Mouse (Mus musculus): ENCODE data around the gene Maob. TPM values are rescaled to one million over a fixed set of nuclear protein-coding genes. Genes with fewer than 3 reads are reported as not detected.

Maob gene
- 12.1 and 29.3 TPM in 2 replicates for polyA plus RNA-seq (2012; rRNA removed)

- DNase-seq (ENCODE audit: low read depth, low spot score): no peak
- 18% methylated on average over 18 of the region's 18 CpGs for WGBS
Measured at GRCm38 (mm10) chrX:16817261-16817769, at the start of gene Maob. Gene Maob (minus strand): TSS chrX:16817366.

- no peak for DNase-seq (ENCODE audit: low read depth, low spot score)
Measured at GRCm38 (mm10) chrX:16860244-16860643, 43.1 kb upstream of the Maob start.

- no peak for DNase-seq (ENCODE audit: low read depth, low spot score)
- WGBS: 66% methylated on average over 2 of the region's 2 CpGs
Measured at GRCm38 (mm10) chrX:16846034-16846433, 28.9 kb upstream of the Maob start.

DNA sequence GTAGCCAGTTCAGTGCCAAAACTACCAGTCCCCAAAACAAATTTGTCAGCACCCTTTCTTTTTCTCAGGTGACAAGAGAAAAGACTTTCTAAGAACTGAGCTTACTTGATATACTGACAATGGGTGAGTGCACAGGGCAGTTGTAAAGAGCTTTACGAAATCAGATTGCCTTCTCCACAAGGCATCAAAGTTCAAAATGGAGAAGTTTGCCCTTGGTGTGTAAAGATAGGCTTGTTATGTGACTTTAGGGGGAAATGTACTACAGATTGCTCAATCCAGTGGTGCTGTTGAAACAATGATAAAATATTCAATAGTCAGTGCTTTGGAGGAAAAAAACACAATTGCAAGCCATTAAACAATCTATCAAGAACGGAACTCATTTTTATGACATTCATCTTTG, 24.3 kb upstream of the Maob start:
- 35% methylated on average over 2 of the region's 2 CpGs for WGBS
- DNase-seq (ENCODE audit: low read depth, low spot score): no peak

DNA sequence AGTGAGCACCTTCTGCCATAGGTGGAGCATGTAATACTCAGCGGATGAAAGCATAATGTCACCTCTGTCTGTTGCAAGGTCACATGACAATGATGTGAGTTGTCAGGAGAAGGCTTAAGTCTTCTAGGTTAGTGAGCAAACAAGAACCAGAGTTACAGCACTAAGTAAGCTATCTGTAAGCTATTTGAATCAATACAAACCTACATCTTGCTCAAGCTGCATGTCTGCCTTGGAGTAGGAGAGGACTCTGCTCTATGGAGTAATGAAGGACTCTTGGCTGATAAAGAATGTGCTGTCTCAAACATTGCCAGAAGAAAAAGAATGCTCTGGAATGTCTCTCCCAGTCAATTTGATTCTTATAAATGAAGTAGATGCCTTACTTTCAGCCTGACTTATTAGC, 20.1 kb upstream of the Maob start:
- no peak for DNase-seq (ENCODE audit: low read depth, low spot score)
- 85% methylated on average over 1 of the region's 1 CpGs for WGBS

DNA sequence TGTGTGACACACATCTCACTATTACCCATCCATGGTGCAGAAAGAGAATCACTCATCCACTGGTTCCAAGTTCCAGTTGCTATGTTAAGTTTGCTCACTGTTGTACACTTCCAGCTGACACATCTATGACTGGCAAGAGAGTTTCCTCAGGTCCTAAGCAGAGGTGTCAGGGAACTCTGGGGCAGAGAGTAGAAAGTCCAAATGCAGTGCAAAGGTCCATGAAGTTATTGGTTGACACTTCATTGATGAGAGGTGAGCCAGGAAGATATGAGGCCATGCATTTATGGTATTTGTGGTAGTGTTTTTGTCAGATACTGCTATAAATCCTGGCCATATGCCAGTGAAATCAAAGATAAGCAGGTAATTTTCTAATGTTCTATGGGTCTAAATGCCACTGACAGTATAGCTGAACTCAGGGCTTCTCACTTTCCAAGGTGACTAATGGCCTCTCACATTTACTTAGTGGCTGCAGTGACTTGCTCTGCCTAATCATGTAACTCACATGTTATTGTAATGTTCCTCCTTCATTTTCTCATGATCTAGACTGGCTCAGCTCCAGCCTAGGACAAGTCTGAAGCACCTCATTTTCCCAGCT, 19.4 kb upstream of the Maob start:
- DNase-seq (ENCODE audit: low read depth, low spot score): no peak

- WGBS: 49% methylated on average over 1 of the region's 1 CpGs
Measured at GRCm38 (mm10) chrX:16826028-16826427, 8.9 kb upstream of the Maob start.

DNA sequence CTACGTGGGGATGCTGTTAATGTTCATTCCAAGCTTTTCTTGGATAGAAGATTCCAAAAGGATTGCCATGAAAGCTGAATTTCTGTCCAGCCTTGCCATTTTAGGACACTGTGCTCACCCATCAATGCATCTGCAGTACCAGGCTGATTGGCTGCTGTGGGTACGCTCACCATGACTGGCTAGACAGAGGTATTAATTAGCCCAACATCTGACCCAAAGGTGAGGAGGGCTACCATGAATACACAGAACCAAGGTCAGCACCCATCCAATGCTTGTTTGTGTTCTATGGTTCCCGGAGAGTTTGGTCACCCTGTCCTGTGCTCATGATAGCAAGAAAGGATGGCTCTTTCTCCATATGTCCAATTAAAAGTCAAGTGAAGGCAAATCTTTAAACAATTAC, 1.2 kb downstream of the Maob start:
- 90% methylated on average over 3 of the region's 3 CpGs for WGBS
- no peak for DNase-seq (ENCODE audit: low read depth, low spot score)

More at GRCm38 (mm10) chrX:16826028-16826427, 8.9 kb upstream of the Maob start:
- no peak for DNase-seq (ENCODE audit: low read depth, low spot score)

DNA sequence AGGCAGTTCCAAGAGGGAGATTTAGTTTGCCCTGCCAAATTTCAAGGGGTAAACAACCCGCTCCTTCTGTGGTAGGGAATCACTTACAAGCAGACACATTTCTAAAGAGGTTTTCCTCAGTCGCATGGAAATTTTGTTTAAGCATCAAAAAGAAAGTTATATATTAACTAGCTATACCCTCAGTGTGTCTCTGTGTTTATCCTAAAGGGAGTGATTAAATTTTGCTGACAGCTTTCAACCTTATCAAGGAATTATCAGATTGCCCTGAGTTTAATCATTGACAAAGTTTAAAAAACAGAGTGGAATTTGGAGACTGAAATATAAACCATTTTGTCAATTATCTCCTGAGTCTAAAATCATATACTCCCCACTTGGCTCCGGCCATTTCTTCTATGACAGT, 5.1 kb downstream of the Maob start:
- DNase-seq (ENCODE audit: low read depth, low spot score): no peak
- 26% methylated on average over 3 of the region's 3 CpGs for WGBS

DNA sequence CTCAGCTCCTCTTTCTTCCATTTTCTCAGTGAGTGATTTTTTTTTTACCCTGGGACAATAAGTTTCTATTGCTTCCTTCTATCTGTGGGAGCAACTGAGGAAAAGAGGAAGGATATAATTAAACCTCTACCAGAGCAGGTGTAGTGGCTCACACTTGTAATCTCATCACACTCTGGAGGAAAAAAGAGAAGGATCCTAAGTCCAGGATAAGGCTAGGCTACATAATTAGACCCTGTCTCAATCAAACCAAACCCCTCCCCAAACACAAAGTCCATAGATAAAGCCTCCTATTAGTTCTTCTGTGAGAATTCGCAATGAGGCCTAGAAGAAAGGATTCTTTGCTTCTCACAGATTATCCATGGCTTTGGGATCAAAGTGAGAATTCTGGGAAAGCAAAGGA, 49.7 kb downstream of the Maob start:
- WGBS: 45% methylated on average over 1 of the region's 1 CpGs
- no peak for DNase-seq (ENCODE audit: low read depth, low spot score)

- no peak for DNase-seq (ENCODE audit: low read depth, low spot score)
Measured at GRCm38 (mm10) chrX:16766156-16766555, 51.0 kb downstream of the Maob start.

DNA sequence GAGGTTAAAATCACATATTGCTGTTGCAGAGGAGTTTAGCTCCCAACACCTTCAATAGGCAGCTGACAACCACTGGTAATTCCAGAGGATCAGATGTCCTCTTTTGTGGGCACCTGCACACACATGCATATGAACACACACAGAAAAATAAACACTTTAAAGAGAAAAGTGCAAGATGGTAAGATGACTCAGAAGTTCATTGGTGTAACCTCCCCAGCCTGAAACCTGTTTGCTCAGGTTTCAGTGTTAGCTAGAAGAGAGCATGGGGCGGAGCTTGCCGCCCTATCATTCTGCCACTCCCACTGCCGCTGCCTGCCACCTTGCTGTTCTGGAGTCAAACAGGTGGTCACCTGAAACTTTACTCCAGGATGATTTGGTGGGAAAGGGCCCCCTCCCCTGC, 55.7 kb downstream of the Maob start:
- DNase-seq (ENCODE audit: low read depth, low spot score): no peak

More at GRCm38 (mm10) chrX:16766156-16766555, 51.0 kb downstream of the Maob start:
- WGBS: 73% methylated on average over 4 of the region's 4 CpGs

GRCm38 (mm10) chrX:16754761-16755160, 62.4 kb downstream of the Maob start:
- no peak for DNase-seq (ENCODE audit: low read depth, low spot score)

More for the DNA sequence above, 55.7 kb downstream of the Maob start:
- 35% methylated on average over 3 of the region's 3 CpGs for WGBS

- 77% methylated on average over 1 of the region's 1 CpGs for WGBS
- DNase-seq (ENCODE audit: low read depth, low spot score): no peak
Measured at GRCm38 (mm10) chrX:16748932-16749331, 68.2 kb downstream of the Maob start.

DNA sequence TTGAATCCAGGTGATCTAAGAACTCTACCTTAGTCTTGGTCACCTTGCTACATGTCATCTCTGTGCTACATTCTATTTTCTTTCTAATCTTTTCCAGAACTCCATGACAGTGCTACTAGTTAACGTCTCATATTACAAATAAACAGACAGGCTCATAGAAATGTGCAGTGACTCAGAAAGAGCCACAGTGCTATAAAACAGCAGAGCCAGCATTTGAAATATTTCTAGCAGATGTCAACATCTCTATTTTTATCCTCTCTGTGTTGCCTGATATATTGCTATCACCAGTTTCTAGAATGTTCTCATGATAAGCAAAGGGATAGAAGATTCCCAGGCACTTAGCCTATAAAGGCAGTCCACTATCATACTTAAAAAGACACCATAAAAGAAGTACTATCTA, 103.1 kb downstream of the Maob start:
- DNase-seq (ENCODE audit: low read depth, low spot score): no peak
- WGBS: 62% methylated on average over 1 of the region's 1 CpGs

DNA sequence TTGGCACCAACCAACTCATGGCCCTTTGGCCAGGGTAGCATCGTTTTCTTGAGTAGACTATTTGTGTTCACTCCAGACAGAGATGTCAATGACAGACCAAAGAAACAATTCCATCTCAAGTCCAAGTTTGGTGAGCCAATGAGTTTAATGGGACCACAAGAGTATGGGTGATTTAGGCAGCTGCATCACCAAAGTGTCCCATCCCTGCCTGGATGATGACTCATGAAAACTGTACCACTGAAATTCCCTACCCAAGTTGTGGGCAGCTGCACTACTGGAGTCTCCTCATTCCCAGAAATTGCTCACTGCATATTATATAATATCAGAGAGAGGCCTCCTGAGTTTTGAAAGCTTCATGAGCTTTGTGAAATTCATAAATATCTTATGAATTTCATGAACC, 111.1 kb downstream of the Maob start:
- DNase-seq (ENCODE audit: low read depth, low spot score): no peak
- WGBS: 74% methylated on average over 1 of the region's 1 CpGs

Other genes with a start within 250 kb of the Maob start
- gene Maoa, start 197.7 kb downstream of the Maob start, polyA plus RNA-seq (2012; rRNA removed): 40.0 and 87.4 TPM in 2 replicates
- not detected in 2 replicates for gene Ndp, start 94.4 kb upstream of the Maob start, polyA plus RNA-seq (2012; rRNA removed)